In the genomic region with DNA sequence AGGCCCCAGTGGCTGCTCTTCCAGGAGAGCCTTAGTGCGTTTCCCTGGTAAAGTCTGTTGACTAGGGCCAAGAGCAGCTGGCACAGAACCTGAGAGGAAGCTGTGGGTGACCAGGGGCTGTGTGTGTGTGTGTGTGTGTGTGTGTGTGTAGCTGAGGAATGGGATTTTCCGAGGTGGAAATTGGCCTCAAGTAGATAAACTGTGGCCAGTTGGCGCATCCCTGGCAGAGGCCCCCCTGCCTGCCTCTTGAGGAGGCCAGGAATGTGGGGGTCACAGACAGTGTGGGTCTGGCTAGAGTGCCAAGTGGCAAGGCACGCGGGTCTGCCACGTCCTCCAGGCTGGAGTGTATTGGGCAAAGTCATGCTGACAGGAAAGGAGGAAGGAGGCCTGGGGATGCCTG, we compare ENCODE assay signal across 16 mouse cellular contexts. TPM values are rescaled to one million over a fixed set of nuclear protein-coding genes. Genes with fewer than 3 reads are reported as not detected.
DNase-seq lines count a peak whose midpoint lies in the region; ATAC-seq and TF ChIP-seq lines count a peak whose summit lies in the region.
"Had no signal": no experiment of that assay in that cellular context is flagged by ENCODE, and none has a peak within 500 bp of the region (broad histone marks: within the 10 kb centered on the region; RNA-seq: fewer than 3 reads in every experiment).

No protein-coding gene starts in this region.

- H3K27me3 ChIP-seq in hindbrain, postnatal 0 days (ENCODE audit: insufficient read depth, low read length): no peaks in the 10 kb centered on the region
- H3K27me3 ChIP-seq in hindbrain, embryonic 11.5 days (ENCODE audit: control insufficient read depth, insufficient read depth, low read length): no peaks in the 10 kb centered on the region
- H3K27me3 ChIP-seq in forebrain, embryonic 11.5 days (ENCODE audit: control insufficient read depth, insufficient read depth, low read length): no peaks in the 10 kb centered on the region

- no peak for TF ChIP-seq CTCF in hindbrain, postnatal 0 days (IDR thresholded peaks at IDR 0.05; ENCODE audit: low read depth)

- H3K9me3 ChIP-seq in hindbrain, postnatal 0 days (ENCODE audit: low read length): no peaks in the 10 kb centered on the region
- H3K9me3 ChIP-seq in hindbrain, embryonic 11.5 days (ENCODE audit: control insufficient read depth, low read length): no peaks in the 10 kb centered on the region
- H3K9me3 ChIP-seq in forebrain, embryonic 11.5 days (ENCODE audit: control insufficient read depth, low read length): no peaks in the 10 kb centered on the region
- H3K9me3 ChIP-seq: liver, embryonic 12.5 days had no signal

- DNase-seq in gastrocnemius, postnatal 10 days: peak; percentile 26
- DNase-seq in gastrocnemius, postnatal 36 days: no peak
- peak; percentile 38 for DNase-seq in hindbrain, postnatal 0 days (ENCODE audit: low spot score)
- DNase-seq in hindbrain, embryonic 11.5 days (ENCODE audit: low spot score): no peak
- DNase-seq in left cerebral cortex, postnatal 4 days: peak; percentile 43
- no peak for DNase-seq in left cerebral cortex, adult 11 months (ENCODE audit: low spot score)
- peak; percentile 78 for DNase-seq in Muller cell, postnatal 12 days (ENCODE audit: inconsistent ontology term)
- no peak for DNase-seq in forebrain, embryonic 11.5 days (ENCODE audit: low spot score)
- DNase-seq: cerebellum, adult 18-20 months; midbrain, embryonic 14.5 days had no signal

- H3K4me3 ChIP-seq in hindbrain, postnatal 0 days (ENCODE audit: low read length): no peak overlapping the region
- no peak overlapping the region for H3K4me3 ChIP-seq in hindbrain, embryonic 11.5 days (ENCODE audit: low read depth, low read length)
- H3K4me3 ChIP-seq in forebrain, embryonic 11.5 days (ENCODE audit: low read depth, low read length): no peak overlapping the region
- H3K4me3 ChIP-seq: liver, embryonic 12.5 days had no signal

- no peaks in the 10 kb centered on the region for H3K4me1 ChIP-seq in hindbrain, postnatal 0 days (ENCODE audit: insufficient read depth, low read length)
- no peaks in the 10 kb centered on the region for H3K4me1 ChIP-seq in hindbrain, embryonic 11.5 days (replicated peaks; ENCODE audit: control insufficient read depth, insufficient read depth, low read length)
- H3K4me1 ChIP-seq in forebrain, embryonic 11.5 days (replicated peaks; ENCODE audit: control insufficient read depth, insufficient read depth, low read length): no peaks in the 10 kb centered on the region; the same call in 1 of the 2 replicates
- H3K4me1 ChIP-seq: liver, embryonic 12.5 days had no signal

- H3K4me2 ChIP-seq in hindbrain, postnatal 0 days (ENCODE audit: low read depth, low read length): no peak overlapping the region
- no peak overlapping the region for H3K4me2 ChIP-seq in hindbrain, embryonic 11.5 days (replicated peaks; ENCODE audit: low read depth, low read length)
- no peak overlapping the region for H3K4me2 ChIP-seq in forebrain, embryonic 11.5 days (ENCODE audit: low read depth, low read length, severe bottlenecking)
- H3K4me2 ChIP-seq: liver, embryonic 12.5 days had no signal

- no peaks in the 10 kb centered on the region for H3K36me3 ChIP-seq in hindbrain, postnatal 0 days (ENCODE audit: insufficient read depth, low read length)
- H3K36me3 ChIP-seq in hindbrain, embryonic 11.5 days (ENCODE audit: control insufficient read depth, insufficient read depth, low read length): no peaks in the 10 kb centered on the region
- H3K36me3 ChIP-seq in forebrain, embryonic 11.5 days (ENCODE audit: control insufficient read depth, insufficient read depth, low read length): no peaks in the 10 kb centered on the region
- H3K36me3 ChIP-seq: liver, embryonic 12.5 days had no signal

- intact Hi-C loops in gastrocnemius, postnatal 36 days (cut with DNase I): no loop called here
- intact Hi-C loops in left cerebral cortex, postnatal 4 days (cut with DNase I): no loop called here

- no peak overlapping the region for H3K27ac ChIP-seq in hindbrain, postnatal 0 days
- no peak overlapping the region for H3K27ac ChIP-seq in hindbrain, embryonic 11.5 days (ENCODE audit: low read depth, low read length)
- H3K27ac ChIP-seq in forebrain, embryonic 11.5 days (ENCODE audit: low read depth, low read length): no peak overlapping the region
- H3K27ac ChIP-seq: liver, embryonic 12.5 days; macrophage had no signal

- 24% methylated on average over 6 of the region's 6 CpGs for WGBS in hindbrain, postnatal 0 days
- WGBS in hindbrain, embryonic 11.5 days: 74% methylated on average over 6 of the region's 6 CpGs
- WGBS in forebrain, embryonic 11.5 days: 74% methylated on average over 6 of the region's 6 CpGs

- peak; percentile 63; the same call in 1 of the 2 replicates for ATAC-seq in hindbrain, postnatal 0 days
- ATAC-seq in hindbrain, embryonic 11.5 days (ENCODE audit: low FRiP score): no peak
- no peak for ATAC-seq in forebrain, embryonic 11.5 days (replicated peaks; ENCODE audit: low FRiP score)
- ATAC-seq: intestine, postnatal 0 days; liver, embryonic 12.5 days had no signal

- no peak overlapping the region for H3K9ac ChIP-seq in hindbrain, postnatal 0 days (replicated peaks; ENCODE audit: low read length)
- no peak overlapping the region for H3K9ac ChIP-seq in hindbrain, embryonic 11.5 days (ENCODE audit: low read depth, low read length)
- no peak overlapping the region for H3K9ac ChIP-seq in forebrain, embryonic 11.5 days (ENCODE audit: low read length)
- H3K9ac ChIP-seq: liver, embryonic 12.5 days had no signal

RNA-seq across cellular contexts. Expression of a gene that starts 20.9 kb away (rescaled TPM):
- 10 to 100 TPM in 1 of 2 experiments, 1 to 10 TPM in 1; 8.4 to 11.4 TPM for total RNA-seq in gastrocnemius, postnatal 10 days (2021)
- 1 to 10 TPM; 2.0 to 2.2 TPM for total RNA-seq in gastrocnemius, postnatal 36 days (2021)
- 89.7 and 90.6 TPM in 2 replicates for total RNA-seq in hindbrain, postnatal 0 days (2014; rRNA removed)
- polyA plus RNA-seq in hindbrain, postnatal 0 days (2015; fragmentation: Nextera tagmentation; extraction: Ambion mirVana): 19.7 and 20.4 TPM in 2 replicates
- 12.4 and 14.7 TPM in 2 replicates for polyA plus RNA-seq in hindbrain, embryonic 11.5 days (2014; fragmentation: Nextera tagmentation; extraction: Ambion mirVana)
- 10 to 100 TPM; 68.6 to 74.2 TPM for total RNA-seq in left cerebral cortex, postnatal 4 days (2021)
- polyA plus RNA-seq in forebrain, embryonic 11.5 days (2014; fragmentation: Nextera tagmentation; extraction: Ambion mirVana): 11.2 and 11.8 TPM in 2 replicates

RNA-seq across cellular contexts. Expression of a gene that starts 37.8 kb away (rescaled TPM):
- total RNA-seq in gastrocnemius, postnatal 10 days (2021): 100 to 1,000 TPM; 199 to 219 TPM
- total RNA-seq in gastrocnemius, postnatal 36 days (2021): 10 to 100 TPM; 24.0 to 41.8 TPM
- total RNA-seq in hindbrain, postnatal 0 days (2014; rRNA removed): 31.8 and 43.3 TPM in 2 replicates
- polyA plus RNA-seq in hindbrain, postnatal 0 days (2015; fragmentation: Nextera tagmentation; extraction: Ambion mirVana): 30.4 and 47.4 TPM in 2 replicates
- polyA plus RNA-seq in hindbrain, embryonic 11.5 days (2014; fragmentation: Nextera tagmentation; extraction: Ambion mirVana): 1.7 and 1.8 TPM in 2 replicates
- 10 to 100 TPM; 44.9 to 47.6 TPM for total RNA-seq in left cerebral cortex, postnatal 4 days (2021)
- 1.3 and 2.2 TPM in 2 replicates for polyA plus RNA-seq in forebrain, embryonic 11.5 days (2014; fragmentation: Nextera tagmentation; extraction: Ambion mirVana)
- total RNA-seq: granulocyte monocyte progenitor cell, adult 5-6 weeks; hematopoietic stem cell, adult 5-6 weeks had no signal
- polyA plus RNA-seq: C2C12, macrophage had no signal

Comparison
In these comparisons a context has a peak if more than half of its experiments do, and no peak if none do; other contexts are left out.
1. DNase-seq: peak in gastrocnemius, postnatal 10 days (single experiment), hindbrain, postnatal 0 days (single experiment), left cerebral cortex, postnatal 4 days (single experiment) and Muller cell, postnatal 12 days (single experiment); none in gastrocnemius, postnatal 36 days (0 of 2), hindbrain, embryonic 11.5 days (single experiment), left cerebral cortex, adult 11 months (single experiment) and forebrain, embryonic 11.5 days (single experiment).